ENCODE assay signal across 13 mouse cellular contexts in the genomic region with DNA sequence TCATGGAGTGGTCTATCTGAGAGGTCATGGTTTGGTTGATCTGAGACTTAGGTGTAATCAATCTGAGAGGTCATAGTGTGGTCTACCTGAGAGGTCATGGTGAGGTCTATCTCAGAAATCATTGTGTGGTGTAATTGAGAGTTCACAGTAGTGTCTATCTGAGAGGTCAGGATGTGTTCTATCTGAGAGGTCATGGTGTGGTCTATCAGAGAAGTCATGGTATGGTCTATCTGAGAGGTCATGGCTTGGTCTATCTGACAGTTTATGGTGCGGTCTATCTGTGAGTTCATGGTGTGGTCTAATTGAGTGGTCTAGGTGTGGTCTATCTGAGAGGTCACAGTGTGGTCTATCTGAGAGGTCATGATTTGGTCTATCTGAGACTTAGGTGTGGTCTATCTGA. TPM values are rescaled to one million over a fixed set of nuclear protein-coding genes. Genes with fewer than 3 reads are reported as not detected.
DNase-seq lines count a peak whose midpoint lies in the region; ATAC-seq and TF ChIP-seq lines count a peak whose summit lies in the region.
"Had no signal": no experiment of that assay in that cellular context is flagged by ENCODE, and none has a peak within 500 bp of the region (broad histone marks: within the 10 kb centered on the region; RNA-seq: fewer than 3 reads in every experiment).

No protein-coding gene starts in this region.

- H3K4me1 ChIP-seq in forebrain, embryonic 12.5 days: no peaks in the 10 kb centered on the region
- no peaks in the 10 kb centered on the region for H3K4me1 ChIP-seq in forebrain, embryonic 14.5 days (ENCODE audit: control insufficient read depth, insufficient read depth, low read length)
- H3K4me1 ChIP-seq in liver, adult 2 months (ENCODE audit: control insufficient read depth, insufficient read depth, low read length): no peaks in the 10 kb centered on the region
- H3K4me1 ChIP-seq in intestine, embryonic 16.5 days (ENCODE audit: control insufficient read depth, insufficient read depth, low read length): no peaks in the 10 kb centered on the region
- H3K4me1 ChIP-seq in midbrain, postnatal 0 days (ENCODE audit: insufficient read depth, low read length): no peaks in the 10 kb centered on the region
- no peaks in the 10 kb centered on the region for H3K4me1 ChIP-seq in thymus, adult 2 months (replicated peaks; ENCODE audit: control insufficient read depth, insufficient read depth, low read length)

- H3K27me3 ChIP-seq in forebrain, embryonic 12.5 days: no peaks in the 10 kb centered on the region
- H3K27me3 ChIP-seq in forebrain, embryonic 14.5 days (replicated peaks; ENCODE audit: control insufficient read depth, insufficient read depth, low read length): no peaks in the 10 kb centered on the region
- no peaks in the 10 kb centered on the region for H3K27me3 ChIP-seq in liver, adult 2 months (ENCODE audit: control insufficient read depth, insufficient read depth, low read length)
- no peaks in the 10 kb centered on the region for H3K27me3 ChIP-seq in intestine, embryonic 16.5 days (replicated peaks; ENCODE audit: control insufficient read depth, insufficient read depth, low read length)
- H3K27me3 ChIP-seq in midbrain, postnatal 0 days (ENCODE audit: insufficient read depth, low read length): no peaks in the 10 kb centered on the region
- no peaks in the 10 kb centered on the region for H3K27me3 ChIP-seq in thymus, adult 2 months (ENCODE audit: control insufficient read depth, insufficient read depth, low read length)

- no peak for TF ChIP-seq CTCF in liver, adult 2 months (IDR thresholded peaks at IDR 0.05; ENCODE audit: low read depth, low read length)
- no peak for TF ChIP-seq CTCF in midbrain, postnatal 0 days (IDR thresholded peaks at IDR 0.05)
- no peak for TF ChIP-seq CTCF in thymus, adult 2 months (IDR thresholded peaks at IDR 0.05; ENCODE audit: borderline replicate concordance, control insufficient read depth, extremely low read depth, insufficient read depth, low read length, poor library complexity)

- no peak overlapping the region for H3K4me3 ChIP-seq in forebrain, embryonic 12.5 days (replicated peaks)
- H3K4me3 ChIP-seq in forebrain, embryonic 14.5 days (ENCODE audit: low read depth, low read length): no peak overlapping the region
- H3K4me3 ChIP-seq in liver, adult 2 months (ENCODE audit: insufficient read depth, low read depth, low read length): no peak overlapping the region
- no peak overlapping the region for H3K4me3 ChIP-seq in intestine, embryonic 16.5 days (ENCODE audit: low read length)
- no peak overlapping the region for H3K4me3 ChIP-seq in midbrain, postnatal 0 days (ENCODE audit: low read depth, low read length)
- H3K4me3 ChIP-seq in thymus, adult 2 months (ENCODE audit: control insufficient read depth, insufficient read depth, low read length): no peak overlapping the region

- H3K36me3 ChIP-seq in forebrain, embryonic 12.5 days (replicated peaks): no peaks in the 10 kb centered on the region
- no peaks in the 10 kb centered on the region for H3K36me3 ChIP-seq in forebrain, embryonic 14.5 days (ENCODE audit: control insufficient read depth, insufficient read depth, low read length)
- no peaks in the 10 kb centered on the region for H3K36me3 ChIP-seq in liver, adult 2 months (ENCODE audit: control insufficient read depth, insufficient read depth, low read length)
- no peaks in the 10 kb centered on the region for H3K36me3 ChIP-seq in intestine, embryonic 16.5 days (ENCODE audit: control insufficient read depth, insufficient read depth, low read length)
- no peaks in the 10 kb centered on the region for H3K36me3 ChIP-seq in midbrain, postnatal 0 days (ENCODE audit: insufficient read depth, low read length)
- H3K36me3 ChIP-seq in thymus, adult 2 months (ENCODE audit: control insufficient read depth, insufficient read depth, low read length): no peaks in the 10 kb centered on the region

- no peak for TF ChIP-seq POLR2A in liver, adult 2 months (IDR thresholded peaks at IDR 0.05; ENCODE audit: extremely low read depth, insufficient read depth, low read length)
- no peak for TF ChIP-seq POLR2A in thymus, adult 2 months (IDR thresholded peaks at IDR 0.05; ENCODE audit: control insufficient read depth, extremely low read depth, insufficient read depth, low read length, poor library complexity)

- H3K4me2 ChIP-seq in forebrain, embryonic 12.5 days: no peak overlapping the region
- H3K4me2 ChIP-seq in forebrain, embryonic 14.5 days (ENCODE audit: low read length): no peak overlapping the region
- H3K4me2 ChIP-seq in intestine, embryonic 16.5 days (ENCODE audit: low read depth, low read length): no peak overlapping the region
- no peak overlapping the region for H3K4me2 ChIP-seq in midbrain, postnatal 0 days (ENCODE audit: low read depth, low read length, poor library complexity, severe bottlenecking)

- no peak overlapping the region for H3K27ac ChIP-seq in forebrain, embryonic 12.5 days
- H3K27ac ChIP-seq in forebrain, embryonic 14.5 days (ENCODE audit: low read depth, low read length): no peak overlapping the region
- no peak overlapping the region for H3K27ac ChIP-seq in liver, adult 2 months (replicated peaks; ENCODE audit: insufficient read depth, low read depth, low read length)
- H3K27ac ChIP-seq in intestine, embryonic 16.5 days (ENCODE audit: low read length): no peak overlapping the region
- no peak overlapping the region for H3K27ac ChIP-seq in midbrain, postnatal 0 days (ENCODE audit: low read depth, low read length)
- H3K27ac ChIP-seq in thymus, adult 2 months (ENCODE audit: control insufficient read depth, insufficient read depth, low read length): no peak overlapping the region

- 84% methylated on average over 1 of the region's 1 CpGs for WGBS in forebrain, embryonic 12.5 days
- 98% methylated on average over 1 of the region's 1 CpGs for WGBS in forebrain, embryonic 14.5 days
- WGBS in liver, adult 2 months: 82% methylated on average over 1 of the region's 1 CpGs
- 96% methylated on average over 1 of the region's 1 CpGs for WGBS in intestine, embryonic 16.5 days
- 92% methylated on average over 1 of the region's 1 CpGs for WGBS in midbrain, postnatal 0 days
- 78% methylated on average over 1 of the region's 1 CpGs for WGBS in thymus, adult 2 months

- H3K9ac ChIP-seq in forebrain, embryonic 12.5 days: no peak overlapping the region
- no peak overlapping the region for H3K9ac ChIP-seq in forebrain, embryonic 14.5 days (ENCODE audit: low read length)
- H3K9ac ChIP-seq in liver, adult 2 months (ENCODE audit: low read depth, low read length): no peak overlapping the region
- no peak overlapping the region for H3K9ac ChIP-seq in intestine, embryonic 16.5 days (ENCODE audit: low read depth, low read length)
- H3K9ac ChIP-seq in midbrain, postnatal 0 days (replicated peaks; ENCODE audit: low read length, poor library complexity, severe bottlenecking): no peak overlapping the region
- H3K9ac ChIP-seq: forebrain, postnatal 0 days had no signal

- DNase-seq in forebrain, embryonic 14.5 days (ENCODE audit: low spot score): no peak
- peak; percentile 2 for DNase-seq in liver, adult 2 months (ENCODE audit: extremely low read depth, low read depth, low spot score)
- DNase-seq in liver: no peak
- no peak for DNase-seq in midbrain, postnatal 0 days (ENCODE audit: low spot score)
- no peak for DNase-seq in frontal cortex, postnatal 36 days (ENCODE audit: low spot score in 2 of 2)
- no peak for DNase-seq in thymus, adult 2 months
- DNase-seq: cerebellum, postnatal 36 days; heart, postnatal 14 days; lung, postnatal 4 days had no signal

- no peaks in the 10 kb centered on the region for H3K79me2 ChIP-seq in liver, adult 2 months (ENCODE audit: control insufficient read depth, insufficient read depth, low read length)

- peak; percentile 45; the same call in 1 of the 2 replicates for ATAC-seq in forebrain, embryonic 12.5 days (ENCODE audit: low FRiP score)
- no peak for ATAC-seq in forebrain, embryonic 14.5 days
- 0 out of 2 replicates have a peak, but pooled peaks have one; percentile 9 for ATAC-seq in intestine, embryonic 16.5 days
- peak; percentile 23; the same call in 1 of the 2 replicates for ATAC-seq in midbrain, postnatal 0 days (ENCODE audit: low FRiP score)
- ATAC-seq: forebrain, postnatal 0 days had no signal

- H3K9me3 ChIP-seq in forebrain, embryonic 12.5 days: peaks cover 26% of the 10 kb centered on the region
- peaks cover 19% of the 10 kb centered on the region for H3K9me3 ChIP-seq in forebrain, embryonic 14.5 days (replicated peaks; ENCODE audit: control insufficient read depth, low read length)
- peaks cover 5% of the 10 kb centered on the region; the same call in 1 of the 2 replicates for H3K9me3 ChIP-seq in intestine, embryonic 16.5 days (ENCODE audit: control insufficient read depth, low read length)
- H3K9me3 ChIP-seq in midbrain, postnatal 0 days (ENCODE audit: low read length): peaks cover 14% of the 10 kb centered on the region

RNA-seq across cellular contexts. Expression of a gene that starts 12.4 kb away (rescaled TPM):
- polyA plus RNA-seq in forebrain, embryonic 12.5 days (2016; fragmentation: Nextera tagmentation; extraction: Ambion mirVana): not detected in 2 replicates
- polyA plus RNA-seq in forebrain, embryonic 14.5 days (2014; fragmentation: Nextera tagmentation; extraction: Ambion mirVana): not detected in 2 replicates
- not detected in 2 replicates for total RNA-seq in liver, adult 2 months (2014; rRNA removed)
- not detected in 2 replicates for polyA plus RNA-seq in liver, adult 2 months (2012; rRNA removed)
- polyA plus RNA-seq in intestine, embryonic 16.5 days (2015; fragmentation: Nextera tagmentation; extraction: Ambion mirVana): not detected in 2 replicates
- total RNA-seq in midbrain, postnatal 0 days (2014; rRNA removed): not detected in 2 replicates
- polyA plus RNA-seq in midbrain, postnatal 0 days (2015; fragmentation: Nextera tagmentation; extraction: Ambion mirVana): not detected in 2 replicates
- not detected in 2 replicates for polyA plus RNA-seq in thymus, adult 2 months (2012; rRNA removed)
- total RNA-seq: forebrain, postnatal 0 days; heart, postnatal 14 days; layer of hippocampus, postnatal 10 days had no signal
- polyA plus RNA-seq: forebrain, postnatal 0 days had no signal
